Mouse (Mus musculus) liver, postnatal 0 days (tissue): Measurements from ENCODE around the gene Atp8a1.

ENCODE experiments used
- CTCF ChIP-seq: sonication (generic); IDR thresholded peaks from 2 replicates; pipeline ENCODE4 v1.5.1; 2016; ENCODE audit warnings: antibody characterized with exemption, low read depth
- EP300 ChIP-seq: IDR thresholded peaks from 2 replicates; pipeline ENCODE4 v1.6.1; 2016; ENCODE audit warnings: antibody characterized with exemption, low read depth, mild to moderate bottlenecking

GRCm38 (mm10) chr5:67649156-67649555, 198.1 kb downstream of the Atp8a1 start:
- TF ChIP-seq CTCF: no peak
- no peak for TF ChIP-seq EP300
